Mouse (Mus musculus) telencephalon, adult 2 months (tissue): ENCODE results near the gene Cers6.

Source experiments
- DNase-seq: peaks from one replicate; pipeline ENCODE4 v3.0.0-alpha.2; 2011; ENCODE audit warnings: low read depth, low spot score

The Cers6 gene

DNA sequence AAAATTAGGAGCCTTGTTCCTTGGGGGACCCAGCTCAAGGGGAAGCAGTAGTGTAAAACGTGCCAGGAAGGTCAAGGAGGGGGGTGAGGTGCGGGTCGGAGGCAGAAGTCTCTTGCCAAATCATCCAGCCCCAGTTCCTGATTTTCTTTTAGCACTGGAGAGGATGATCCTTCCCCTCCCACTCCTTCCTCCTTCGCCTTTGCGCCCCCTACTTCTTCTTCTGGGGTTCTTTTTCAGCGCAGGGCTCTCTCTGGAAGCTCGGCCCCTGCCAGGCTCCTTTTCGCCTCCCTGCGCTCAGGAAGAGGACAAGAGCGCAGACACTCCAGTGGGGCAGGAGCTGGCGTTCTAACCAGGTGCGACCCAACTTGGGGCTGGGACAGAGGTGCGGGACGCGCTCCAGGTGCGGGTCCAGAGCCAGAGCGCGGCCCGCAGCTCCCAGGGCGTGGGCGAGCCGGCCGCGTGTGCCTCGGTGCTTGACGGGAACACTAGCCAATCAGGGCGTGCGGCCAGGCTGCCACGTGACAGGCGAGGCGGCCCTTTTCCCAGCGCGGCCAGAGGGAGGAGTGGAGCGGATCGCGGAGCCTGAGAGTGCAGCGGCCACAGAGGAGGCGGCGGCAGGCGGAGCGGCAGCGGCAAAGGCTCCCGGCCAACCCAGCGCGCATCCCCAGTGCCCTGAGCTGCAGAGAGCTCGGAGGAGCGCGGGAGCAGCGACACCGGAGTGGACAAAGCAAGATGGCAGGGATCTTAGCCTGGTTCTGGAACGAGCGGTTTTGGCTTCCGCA lies at the start of gene Cers6:
Gene Cers6, plus strand, starts transcription at position 538 of the 782 bp plus-strand sequence.
- DNase-seq: peak; percentile 90

DNA sequence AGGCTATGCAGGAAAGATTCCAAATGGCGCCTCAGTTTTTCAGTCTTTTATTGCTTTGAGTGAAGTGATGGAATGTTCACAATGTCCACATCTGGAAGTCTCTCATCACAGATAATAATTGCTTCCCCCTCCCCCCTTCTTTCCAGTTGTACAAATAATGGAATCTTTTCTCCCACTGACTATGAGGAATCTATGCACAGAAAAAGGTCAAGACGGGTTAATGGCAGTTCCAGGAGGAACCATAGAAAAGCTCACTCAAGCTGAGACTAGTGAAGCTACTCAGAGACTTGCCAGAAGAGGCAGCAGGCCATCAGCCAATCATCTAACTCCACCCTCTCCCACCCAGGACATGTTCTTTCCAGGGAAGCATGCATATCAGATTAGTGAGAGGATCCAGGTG lies 46.8 kb upstream of the Cers6 start:
- DNase-seq: no peak

DNA sequence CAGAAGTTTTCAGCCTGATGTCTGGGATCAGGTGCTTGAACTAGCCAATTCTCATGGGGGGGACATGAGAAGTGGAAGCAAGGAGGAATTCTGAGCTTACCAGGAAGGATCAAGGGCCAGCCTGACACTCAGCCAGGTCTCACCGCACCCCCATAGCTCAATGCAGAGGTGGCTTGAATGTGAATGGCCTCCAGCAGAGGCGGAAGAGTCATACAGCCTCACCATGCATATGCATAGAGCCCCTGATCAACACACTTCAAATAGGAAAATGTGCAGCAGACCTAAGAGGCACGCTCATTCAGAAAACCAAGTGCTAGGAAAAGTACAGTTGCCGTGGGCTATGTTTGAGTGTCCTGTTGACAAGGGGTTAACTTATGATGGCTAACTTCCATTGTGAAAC lies 42.2 kb upstream of the Cers6 start:
- no peak for DNase-seq

DNA sequence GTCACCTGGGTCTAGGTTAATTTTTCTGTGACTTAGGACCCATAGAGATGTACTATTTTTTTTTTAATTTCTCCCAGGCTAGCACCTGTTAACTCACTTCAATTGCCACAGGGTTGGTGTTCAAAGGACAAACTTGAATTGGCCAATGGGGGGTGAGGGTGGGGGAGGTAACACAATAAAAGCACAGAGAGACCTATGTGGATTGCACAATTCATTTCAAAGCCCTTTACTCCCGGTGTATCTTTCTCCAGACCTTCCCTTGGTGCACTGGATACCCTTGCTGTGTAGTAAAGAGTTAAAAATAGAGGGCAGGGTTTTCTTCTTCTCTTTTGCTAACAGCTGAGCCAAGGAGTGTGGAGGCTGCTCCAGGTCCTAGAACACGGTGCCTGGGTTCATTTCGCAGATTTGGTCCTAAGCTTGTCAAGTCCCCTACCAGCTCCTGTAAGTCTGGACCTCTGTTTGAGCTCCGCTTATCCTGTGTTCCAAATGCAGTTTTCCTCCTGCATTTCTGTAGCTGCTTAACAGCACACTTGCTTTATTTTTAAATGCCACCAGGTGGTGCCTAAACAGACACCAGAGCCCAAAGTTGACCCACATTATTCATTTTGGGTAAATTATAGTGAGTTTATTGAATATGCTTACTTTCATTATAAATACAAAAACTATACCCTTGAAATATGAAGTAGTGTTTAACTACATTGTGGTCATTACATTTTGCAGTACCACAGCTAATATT lies 38.9 kb upstream of the Cers6 start:
- no peak for DNase-seq

DNA sequence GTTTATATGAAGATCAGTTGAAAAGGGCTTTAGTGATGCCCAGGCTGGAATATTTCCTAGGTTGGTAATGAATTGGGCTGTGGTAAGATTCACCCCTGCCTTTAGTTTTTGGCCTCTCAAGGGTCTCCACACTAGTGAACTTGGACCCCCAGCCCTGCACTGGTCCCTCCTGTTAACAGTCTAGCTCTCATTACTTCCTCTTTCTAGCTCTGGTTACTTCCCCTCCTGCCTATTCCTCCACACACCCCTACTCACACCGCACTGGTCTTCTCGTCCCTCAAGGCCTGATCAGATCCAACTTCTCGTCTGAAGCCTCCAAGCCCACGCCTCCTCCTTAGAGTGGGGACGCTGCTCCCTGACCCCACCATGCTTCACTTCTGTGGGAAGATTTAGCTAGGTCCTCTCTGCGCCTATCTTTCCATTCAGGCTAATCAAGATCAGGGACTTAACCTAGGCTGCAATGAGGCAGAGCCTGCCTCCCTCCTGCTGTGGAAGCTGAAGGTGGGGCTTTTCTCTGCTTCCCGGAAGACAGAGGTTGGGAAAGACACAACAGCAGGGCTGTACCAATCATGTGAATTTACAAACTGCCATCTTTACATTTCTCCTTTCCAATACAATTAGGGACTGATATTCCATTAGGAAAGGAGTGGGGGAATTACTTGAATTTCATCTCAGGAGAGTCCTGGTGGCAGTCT lies 35.8 kb upstream of the Cers6 start:
- no peak for DNase-seq

DNA sequence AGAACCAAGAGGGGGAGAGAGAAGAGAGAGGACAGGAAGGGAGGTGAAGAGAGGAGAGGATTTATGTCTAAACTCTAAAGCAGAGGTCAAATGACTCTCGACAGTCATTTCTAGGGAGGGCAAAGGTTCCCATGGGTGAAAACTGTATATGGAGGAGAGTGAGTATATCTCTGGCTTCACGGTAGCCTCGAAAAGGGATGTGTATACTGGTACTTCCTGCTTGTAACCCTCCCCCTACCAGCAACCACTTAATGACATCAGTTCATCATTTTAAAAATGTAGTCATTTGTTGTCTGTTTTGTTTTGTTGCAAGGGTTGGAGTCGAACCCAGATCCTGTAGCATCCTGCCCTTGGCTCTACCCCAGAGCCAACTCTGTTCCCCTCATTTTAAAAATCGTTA lies 17.9 kb upstream of the Cers6 start:
- DNase-seq: no peak

DNA sequence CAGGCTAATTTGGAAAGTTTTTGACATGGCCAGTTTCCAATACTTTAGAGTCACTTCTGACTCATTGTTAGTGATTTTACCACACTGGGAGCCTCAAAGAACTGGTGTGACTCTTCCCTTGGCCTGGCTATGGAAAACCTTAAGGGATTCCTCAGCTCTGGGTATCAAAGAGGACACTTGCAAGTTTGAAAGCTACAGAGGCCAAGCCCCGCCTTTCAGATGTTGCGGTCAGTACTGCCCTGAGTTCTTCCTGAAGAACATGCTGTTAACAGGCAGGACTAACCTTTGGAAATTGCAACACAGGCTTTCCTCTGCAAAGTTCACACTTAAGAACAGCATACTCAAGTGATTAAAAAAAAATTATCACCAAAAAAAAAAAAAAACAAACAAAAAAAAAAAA lies 16.7 kb upstream of the Cers6 start:
- no peak for DNase-seq

DNA sequence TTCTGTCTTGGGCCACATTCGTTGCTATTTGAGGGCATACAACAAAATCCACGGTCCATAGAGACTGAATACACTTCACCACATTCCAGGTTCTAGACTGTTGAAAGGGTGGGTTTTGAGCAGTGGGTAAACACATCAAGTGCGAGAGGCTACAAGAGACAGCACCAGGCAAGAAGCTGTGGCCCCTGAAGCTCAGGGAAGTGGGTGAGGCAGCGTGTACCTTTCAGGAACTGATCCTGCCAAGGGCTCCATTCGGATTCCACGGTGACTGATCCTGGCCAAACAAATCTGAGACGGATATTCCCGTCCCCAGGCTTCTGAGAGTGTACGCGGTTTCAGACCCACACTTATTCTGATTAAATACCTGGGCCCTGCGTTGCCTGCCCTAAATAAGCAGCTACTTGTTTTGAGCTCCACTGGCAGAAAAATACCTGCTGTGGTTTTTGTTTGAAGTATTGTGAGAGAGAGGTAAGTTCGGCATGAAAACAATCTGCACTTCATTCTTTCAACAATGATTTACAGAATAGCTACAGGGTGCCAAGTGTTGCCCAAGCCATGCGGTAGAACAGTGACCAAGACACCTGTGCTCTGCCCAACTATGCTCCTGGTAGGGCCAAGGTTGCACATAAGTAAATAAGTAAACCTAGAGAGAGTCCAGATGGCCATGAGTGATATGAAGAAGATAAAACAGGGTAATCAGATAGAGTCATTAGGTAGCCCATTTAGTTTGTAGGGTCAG lies 16.1 kb upstream of the Cers6 start:
- DNase-seq: no peak

DNA sequence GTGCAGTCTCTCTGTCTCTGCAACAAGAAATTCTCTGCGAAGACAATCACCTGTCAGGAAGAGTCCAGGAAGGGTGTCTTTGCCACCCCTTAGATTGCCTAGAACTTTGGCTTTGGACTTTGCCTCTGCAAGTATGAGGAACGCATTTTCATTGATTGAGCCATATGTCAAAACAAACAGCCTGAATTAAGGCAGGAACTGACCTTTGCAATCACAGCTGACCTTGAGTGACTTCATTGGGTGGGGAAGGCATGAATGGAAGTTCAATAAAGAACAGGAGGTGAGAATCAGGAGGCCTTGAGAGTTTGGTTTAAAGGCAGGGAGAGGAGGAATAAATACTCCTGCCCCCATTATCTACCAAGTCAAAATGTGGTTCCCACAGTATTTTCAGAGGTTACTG lies 850 bp upstream of the Cers6 start:
- no peak for DNase-seq

DNA sequence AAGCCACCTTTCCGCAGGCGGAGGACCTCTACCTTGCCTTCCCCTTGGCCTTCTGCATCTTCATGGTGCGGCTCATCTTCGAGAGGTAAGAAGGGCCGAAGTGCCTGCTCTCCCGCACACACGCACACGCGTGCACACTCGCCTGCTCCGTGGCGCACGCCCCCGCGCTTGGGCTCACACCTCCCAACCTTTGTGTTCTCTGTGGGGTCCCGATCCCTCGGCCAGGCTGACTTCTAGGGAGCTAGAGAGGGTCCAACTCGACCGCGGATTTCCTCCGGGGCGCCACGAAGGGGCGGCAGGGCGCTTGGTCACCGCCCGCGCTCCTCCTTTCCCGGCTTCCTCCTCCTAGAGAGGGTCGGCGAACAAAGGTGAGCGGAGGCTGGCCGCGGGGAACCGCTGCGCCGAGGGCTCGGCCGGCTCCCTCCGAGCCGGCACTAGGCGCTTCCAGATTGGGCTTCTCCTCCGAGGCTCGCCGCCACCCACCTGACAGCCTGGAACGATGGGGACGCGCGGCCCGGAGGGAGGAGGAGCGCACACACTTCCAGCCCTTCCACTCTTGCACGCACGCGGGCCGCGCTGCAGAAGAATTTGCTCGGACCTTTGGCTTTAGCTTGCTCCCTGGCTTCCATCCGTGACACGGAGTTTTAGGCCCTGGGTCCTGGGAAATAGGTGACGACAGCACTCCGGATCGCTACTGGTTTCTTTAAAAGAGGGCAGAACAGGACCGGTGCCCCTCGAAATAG lies 651 bp downstream of the Cers6 start:
- DNase-seq: no peak

DNA sequence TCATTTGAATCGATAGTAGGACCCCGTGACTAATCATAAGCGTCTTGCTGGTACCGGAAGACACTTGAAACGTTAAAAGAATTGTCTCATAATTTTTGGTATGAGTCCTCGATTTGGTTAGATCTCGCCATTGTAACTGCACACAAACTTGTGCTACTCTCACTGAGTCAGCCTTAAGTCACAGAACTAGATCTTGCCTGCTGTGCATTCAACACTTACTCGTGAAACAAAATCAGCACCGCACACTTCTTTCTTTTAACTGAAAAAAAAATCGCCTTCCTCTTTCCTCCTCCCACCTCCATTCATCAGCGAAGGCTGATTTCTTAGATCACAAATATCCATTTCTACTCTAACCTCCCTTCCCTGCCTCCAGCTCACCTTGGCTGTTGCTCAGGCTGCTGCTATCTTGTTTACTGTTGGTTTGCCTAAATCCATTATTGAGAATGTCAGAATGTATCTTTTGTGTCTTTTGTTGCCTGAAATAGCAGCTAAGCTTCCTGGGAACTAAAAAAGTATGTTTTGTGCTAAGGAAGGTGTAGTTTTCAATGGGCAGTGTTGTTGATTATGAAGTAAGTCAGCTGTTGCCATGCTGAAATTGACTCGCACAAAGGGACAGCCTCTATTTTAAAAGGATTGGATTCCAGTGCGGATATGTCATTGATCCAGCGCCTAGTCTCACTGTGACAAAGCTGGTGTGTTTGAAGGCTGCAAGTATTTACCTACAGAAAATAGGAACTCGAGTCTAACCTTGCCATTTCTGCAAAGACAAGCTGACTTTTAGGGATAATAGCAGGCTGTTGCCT lies 1.4 kb downstream of the Cers6 start:
- DNase-seq: no peak

DNA sequence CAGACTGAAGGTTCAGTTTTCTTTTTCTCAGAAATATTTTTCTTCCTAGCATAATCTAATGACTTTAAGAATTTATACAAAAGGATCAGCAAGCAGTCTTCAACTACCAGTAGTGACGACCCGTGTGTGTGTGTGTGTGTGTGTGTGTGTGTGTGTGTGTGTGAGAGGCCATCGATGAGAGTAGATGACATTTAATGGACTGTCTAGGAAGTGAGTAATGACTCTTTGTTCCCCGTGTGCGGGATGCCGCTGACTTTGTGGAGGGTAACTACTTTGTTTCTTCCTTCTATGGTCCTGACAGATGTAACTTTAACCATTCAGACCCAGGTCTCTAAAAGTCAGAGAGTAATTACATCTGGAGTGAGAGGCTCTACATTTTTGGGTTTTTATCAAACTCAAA lies 2.3 kb downstream of the Cers6 start:
- DNase-seq: no peak

DNA sequence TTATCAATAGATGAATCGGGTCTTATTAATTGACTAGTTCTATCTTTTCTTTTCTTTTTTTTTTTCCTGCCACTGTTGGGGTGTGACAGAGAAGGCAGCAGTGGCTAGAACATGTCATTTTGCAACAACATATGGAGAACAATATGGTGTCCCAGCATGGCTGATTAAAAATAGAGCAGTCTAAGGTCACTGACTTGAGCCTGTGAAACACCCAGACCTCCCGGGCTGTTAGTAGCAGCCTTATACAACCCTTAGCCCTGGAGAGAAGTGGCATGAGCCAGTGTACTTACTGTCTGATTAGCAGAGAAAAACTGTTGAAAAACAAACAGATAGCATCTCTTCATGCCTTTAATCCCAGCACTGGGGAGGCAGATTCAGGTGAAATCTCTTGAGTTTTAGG lies 3.1 kb downstream of the Cers6 start:
- DNase-seq: no peak

DNA sequence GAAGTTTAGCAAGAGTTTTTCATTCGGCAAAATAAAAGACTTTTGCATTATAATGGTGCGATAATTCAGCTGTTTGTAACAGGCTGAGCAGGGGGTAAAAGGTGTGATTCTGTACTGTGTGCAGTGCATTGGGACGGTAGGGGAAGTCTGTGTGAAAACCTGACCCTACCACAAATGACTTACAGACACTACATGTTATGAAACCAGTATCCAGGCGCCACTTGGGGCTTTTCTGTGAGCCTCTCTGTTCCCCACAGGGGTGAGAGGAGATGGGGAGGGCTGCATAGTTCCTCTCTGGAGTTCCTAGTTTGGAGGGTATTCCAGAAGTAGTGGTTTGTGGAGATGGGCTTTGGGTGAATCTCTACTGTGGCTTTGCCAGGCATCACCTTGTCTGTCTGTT lies 5.9 kb downstream of the Cers6 start:
- DNase-seq: no peak

DNA sequence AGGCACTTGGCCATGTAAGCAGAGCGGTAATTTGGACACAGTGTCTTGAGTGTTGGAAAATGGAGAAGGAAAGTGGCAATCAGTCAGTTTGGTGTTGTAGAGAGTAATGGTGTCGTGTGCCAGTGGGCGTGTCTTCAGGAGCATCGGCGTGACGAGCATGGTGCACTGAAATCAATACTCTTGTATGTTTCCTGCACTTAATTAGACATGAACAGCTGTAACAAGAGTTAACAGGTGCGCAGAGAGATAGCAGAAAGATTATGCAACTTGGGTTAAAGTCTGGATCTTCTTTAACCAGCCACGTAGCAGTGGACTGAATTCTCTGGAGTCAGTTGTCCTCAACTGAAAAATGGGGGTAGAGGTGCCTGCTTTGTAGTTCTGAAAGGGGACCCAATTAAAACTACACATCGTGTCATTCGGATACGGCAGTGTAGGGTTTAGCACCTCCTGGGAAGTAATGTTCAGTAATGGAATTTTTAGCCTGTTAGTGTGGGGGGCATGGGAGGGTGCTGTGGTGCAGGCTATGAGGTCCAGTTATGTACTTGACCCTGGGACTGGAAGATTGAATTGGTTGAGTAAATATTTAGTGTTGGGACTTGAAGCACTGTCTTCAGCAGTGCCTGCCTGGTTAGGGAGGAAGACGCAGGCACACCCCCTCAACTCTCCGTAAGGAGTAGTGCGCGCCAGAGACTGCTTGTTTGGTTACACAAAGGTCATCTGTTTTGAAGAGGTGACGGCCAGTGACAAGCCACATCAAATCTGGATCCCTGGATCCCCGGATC lies 9.9 kb downstream of the Cers6 start:
- no peak for DNase-seq

DNA sequence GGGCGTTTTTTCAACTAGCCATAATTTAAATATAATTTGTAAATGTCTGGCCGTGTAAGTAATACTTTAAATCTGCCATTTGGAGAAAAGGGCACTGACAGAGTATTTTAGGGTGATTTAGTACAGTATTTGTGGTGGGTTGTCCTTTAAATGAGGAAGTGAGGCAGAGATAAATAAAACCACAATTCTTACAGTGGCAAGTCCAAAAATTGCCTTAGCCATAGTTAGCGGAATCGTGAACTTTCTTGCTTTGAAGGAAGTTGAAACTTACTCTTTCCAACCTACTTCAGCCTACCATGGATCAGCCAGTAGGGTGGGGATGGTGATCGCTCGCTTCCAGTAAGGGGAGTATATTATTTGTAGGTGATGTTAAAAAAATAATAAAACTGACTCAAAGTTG lies 11.8 kb downstream of the Cers6 start:
- DNase-seq: no peak

DNA sequence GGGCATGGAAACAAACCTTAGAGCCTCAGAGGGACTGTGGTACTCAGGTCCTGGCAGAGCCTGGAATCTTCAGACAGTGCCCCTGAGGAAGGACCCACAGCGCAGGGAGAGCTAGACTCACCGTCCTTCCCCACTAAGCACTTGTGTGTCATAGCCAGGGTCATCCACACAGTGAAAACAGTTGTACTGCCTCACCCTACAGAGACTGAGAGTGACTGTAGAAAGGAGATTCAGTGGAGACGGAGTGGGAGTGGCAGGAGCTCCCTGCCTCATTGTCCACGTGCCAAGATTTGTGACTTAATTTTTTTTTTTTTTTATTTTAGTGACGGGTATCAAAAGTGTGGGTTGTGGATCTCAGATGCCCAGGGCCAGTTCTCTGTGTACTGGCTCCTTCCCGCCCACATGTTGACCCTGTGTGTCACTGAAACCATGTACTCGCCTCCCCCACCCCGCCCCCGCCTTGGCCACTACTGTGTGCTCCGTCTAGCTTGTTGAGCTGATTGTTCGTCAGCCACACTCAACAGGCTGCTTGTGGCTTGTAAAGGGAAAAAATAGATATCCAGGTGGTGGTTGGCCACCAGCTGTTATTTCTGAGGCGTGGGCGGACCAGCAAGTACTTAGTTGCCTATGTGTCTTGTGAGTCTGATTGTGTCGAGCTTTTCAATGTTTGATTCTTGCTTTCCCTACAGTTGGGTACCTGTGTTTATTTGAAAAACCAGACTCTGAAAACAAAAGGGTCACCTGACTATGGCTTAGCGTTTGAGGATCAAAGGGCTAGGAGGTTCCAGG lies 12.6 kb downstream of the Cers6 start:
- no peak for DNase-seq

DNA sequence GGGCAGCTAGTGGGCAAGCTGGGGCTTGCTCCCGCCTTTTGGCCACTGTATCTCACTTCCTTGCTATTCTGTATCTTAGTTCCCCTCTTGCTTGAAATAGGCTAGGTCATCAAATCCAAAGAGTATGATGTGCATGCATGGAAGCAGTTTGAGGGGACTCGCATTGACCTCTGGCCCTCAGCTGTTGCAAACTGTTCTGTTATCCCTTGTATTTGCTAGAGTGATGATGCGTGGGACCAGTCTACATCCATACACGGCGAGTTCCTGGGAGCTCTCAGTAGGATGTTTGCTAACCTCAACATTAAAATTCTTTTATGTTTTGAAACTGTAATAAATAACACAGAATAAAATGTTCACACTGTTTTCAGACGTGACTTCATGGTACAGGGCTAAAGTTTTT lies 13.3 kb downstream of the Cers6 start:
- no peak for DNase-seq
